ENCODE assay signal across 28 mouse cellular contexts in genomic region chr5:68618451-68618850, GRCm38 (mm10).
DNase-seq lines count a peak whose midpoint lies in the region; ATAC-seq lines count a peak whose summit lies in the region.
"Had no signal": no experiment of that assay in that cellular context is flagged by ENCODE, and none has a peak within 500 bp of the region (broad histone marks: within the 10 kb centered on the region; RNA-seq: fewer than 3 reads in every experiment).

No protein-coding gene starts in this region.

- H3K4me2 ChIP-seq in forebrain, embryonic 16.5 days (ENCODE audit: low read length): no peak overlapping the region
- H3K4me2 ChIP-seq in forebrain, embryonic 11.5 days (ENCODE audit: low read depth, low read length, severe bottlenecking): no peak overlapping the region
- H3K4me2 ChIP-seq: embryonic facial prominence, embryonic 12.5 days; embryonic facial prominence, embryonic 15.5 days; heart, embryonic 11.5 days; hindbrain, embryonic 13.5 days had no signal

- no peak overlapping the region for H3K4me3 ChIP-seq in forebrain, embryonic 16.5 days (replicated peaks; ENCODE audit: low read length)
- H3K4me3 ChIP-seq in forebrain, embryonic 11.5 days (ENCODE audit: low read depth, low read length): no peak overlapping the region
- H3K4me3 ChIP-seq: embryonic facial prominence, embryonic 12.5 days; embryonic facial prominence, embryonic 15.5 days; gastrocnemius, adult 2 months; hindbrain, embryonic 10.5 days; hindbrain, embryonic 13.5 days had no signal

- no peak overlapping the region for H3K27ac ChIP-seq in forebrain, embryonic 16.5 days (ENCODE audit: low read length)
- no peak overlapping the region for H3K27ac ChIP-seq in forebrain, embryonic 11.5 days (ENCODE audit: low read depth, low read length)
- H3K27ac ChIP-seq: embryonic facial prominence, embryonic 12.5 days; embryonic facial prominence, embryonic 15.5 days; gastrocnemius, adult 2 months; hindbrain, embryonic 10.5 days; hindbrain, embryonic 13.5 days had no signal

- peak; percentile 77 for ATAC-seq in forebrain, embryonic 16.5 days
- ATAC-seq in forebrain, embryonic 11.5 days (replicated peaks; ENCODE audit: low FRiP score): no peak
- ATAC-seq in inflammation-experienced regulatory T-cells, adult 6 months: no peak
- ATAC-seq: forebrain, postnatal 0 days; hindbrain, embryonic 16.5 days; intestine, embryonic 16.5 days; Patski had no signal

- H3K9me3 ChIP-seq in forebrain, embryonic 16.5 days (ENCODE audit: control insufficient read depth, low read length): no peaks in the 10 kb centered on the region
- H3K9me3 ChIP-seq in forebrain, embryonic 11.5 days (ENCODE audit: control insufficient read depth, low read length): no peaks in the 10 kb centered on the region
- H3K9me3 ChIP-seq: embryonic facial prominence, embryonic 12.5 days; embryonic facial prominence, embryonic 15.5 days; G1E; hindbrain, embryonic 10.5 days; hindbrain, embryonic 13.5 days had no signal

- no peaks in the 10 kb centered on the region for H3K36me3 ChIP-seq in forebrain, embryonic 16.5 days (ENCODE audit: control insufficient read depth, insufficient read depth)
- H3K36me3 ChIP-seq in forebrain, embryonic 11.5 days (ENCODE audit: control insufficient read depth, insufficient read depth, low read length): no peaks in the 10 kb centered on the region
- H3K36me3 ChIP-seq: embryonic facial prominence, embryonic 12.5 days; embryonic facial prominence, embryonic 15.5 days; G1E; hindbrain, embryonic 10.5 days; hindbrain, embryonic 13.5 days had no signal

- DNase-seq in cerebellum, adult 9-10 months: peak; percentile 13
- no peak for DNase-seq in cerebellum, adult 18-20 months
- no peak for DNase-seq in forebrain, embryonic 11.5 days (ENCODE audit: low spot score)
- DNase-seq in brain, adult 2 months (ENCODE audit: low read depth, low spot score): peak; percentile 37
- peak; percentile 1 for DNase-seq in telencephalon, adult 2 months (ENCODE audit: low read depth, low spot score)
- DNase-seq: adrenal gland, postnatal 10 days; adrenal gland, postnatal 36 days; B cell, adult 2 months; cerebellum, adult 11 months; cerebellum, adult 8-10 months; forebrain, postnatal 0 days; gastrocnemius, adult 2 months; gastrocnemius, postnatal 14 days; heart, adult 11 months; heart, postnatal 36 days; kidney, adult 18-20 months had no signal

- no peaks in the 10 kb centered on the region for H3K4me1 ChIP-seq in forebrain, embryonic 16.5 days (replicated peaks; ENCODE audit: control insufficient read depth, insufficient read depth, low read length)
- H3K4me1 ChIP-seq in forebrain, embryonic 11.5 days (replicated peaks; ENCODE audit: control insufficient read depth, insufficient read depth, low read length): no peaks in the 10 kb centered on the region
- H3K4me1 ChIP-seq: embryonic facial prominence, embryonic 12.5 days; embryonic facial prominence, embryonic 15.5 days; hindbrain, embryonic 10.5 days; hindbrain, embryonic 13.5 days had no signal

- H3K9ac ChIP-seq in forebrain, embryonic 16.5 days (replicated peaks; ENCODE audit: low read depth, low read length): no peak overlapping the region
- H3K9ac ChIP-seq in forebrain, embryonic 11.5 days (ENCODE audit: low read length): no peak overlapping the region
- H3K9ac ChIP-seq: embryonic facial prominence, embryonic 12.5 days; embryonic facial prominence, embryonic 15.5 days; forebrain, postnatal 0 days; hindbrain, embryonic 13.5 days had no signal

- H3K27me3 ChIP-seq in forebrain, embryonic 16.5 days (replicated peaks; ENCODE audit: control insufficient read depth, insufficient read depth, low read length): no peaks in the 10 kb centered on the region
- no peaks in the 10 kb centered on the region for H3K27me3 ChIP-seq in forebrain, embryonic 11.5 days (ENCODE audit: control insufficient read depth, insufficient read depth, low read length)
- H3K27me3 ChIP-seq: CH12.LX; embryonic facial prominence, embryonic 12.5 days; embryonic facial prominence, embryonic 15.5 days; hindbrain, embryonic 13.5 days; Patski had no signal

Comparison
In these comparisons a context has a peak if more than half of its experiments do, and no peak if none do; other contexts are left out.
1. DNase-seq: peak in cerebellum, adult 9-10 months (single experiment), brain, adult 2 months (single experiment) and telencephalon, adult 2 months (single experiment); none in cerebellum, adult 18-20 months (0 of 2) and forebrain, embryonic 11.5 days (single experiment).